Mouse (Mus musculus): ENCODE measurements around the gene 2010111I01Rik.

DNA sequence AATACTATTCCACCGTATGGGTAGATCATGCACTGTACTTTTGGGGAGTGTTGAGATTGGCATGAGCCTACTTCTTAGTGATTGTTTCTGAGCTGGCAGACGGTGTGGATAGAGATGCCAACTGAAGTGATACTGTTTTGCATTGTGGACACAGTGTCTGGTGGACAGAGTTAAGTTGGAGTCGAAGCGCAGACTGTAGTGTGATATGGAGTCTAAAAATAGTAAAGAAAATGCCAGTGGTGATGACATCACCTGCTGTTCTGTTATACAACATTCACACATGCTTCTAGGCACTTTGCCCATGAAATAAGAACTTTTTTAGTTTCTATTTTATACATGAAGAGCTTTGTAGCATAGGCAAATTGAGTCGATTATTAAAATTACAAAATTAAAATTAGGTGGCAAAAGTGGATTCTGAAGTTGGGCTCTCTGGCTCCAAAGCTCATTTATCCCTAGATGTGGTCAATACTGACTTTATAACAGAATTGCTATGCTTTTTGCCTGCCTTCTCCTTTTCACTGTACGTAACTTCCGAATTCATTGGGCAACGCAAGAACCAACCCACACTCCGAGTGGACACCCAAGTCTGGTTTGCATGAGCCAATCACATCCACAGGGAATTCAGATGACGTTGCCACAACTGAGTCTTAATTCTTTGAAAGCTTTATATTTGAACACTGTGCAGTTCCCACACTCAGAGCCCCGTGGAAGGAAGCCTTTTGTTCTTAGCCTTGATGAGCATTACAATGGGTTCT is 6.0 kb downstream of the 2010111I01Rik start:
- TF ChIP-seq CTCF (IDR thresholded peaks at IDR 0.05; ENCODE audit: extremely low read depth, insufficient read depth, low read length) (no peak), POLR2A (IDR thresholded peaks at IDR 0.05; ENCODE audit: extremely low read depth, insufficient read depth, low read length) (no peak)
